Mouse (Mus musculus) CD4-positive helper T cell, adult 2 months (primary cell): Measurements from ENCODE around the gene H2-Oa.
"Not testable (repeated sequence)": the region's sequence is repeated elsewhere in the genome, so short reads cannot be mapped to it uniquely, and the experiment has no call there.

Experiments used
- DNase-seq: peaks from one replicate; pipeline ENCODE4 v3.0.0-alpha.2; 2012; ENCODE audit warnings: low read depth, missing footprints, low spot score

The H2-Oa gene

GRCm38 (mm10) chr17:34143033-34143432 lies 50.9 kb downstream of the H2-Oa start, which contains the start of gene H2-DMb2:
H2-DMb2 (plus strand) TSS chr17:34143307.
- DNase-seq = peak; percentile 78

- no peak for DNase-seq
Observed at GRCm38 (mm10) chr17:34143461-34143860, 51.3 kb downstream of the H2-Oa start.

GRCm38 (mm10) chr17:34144221-34144620 lies 52.1 kb downstream of the H2-Oa start:
- DNase-seq = not testable (repeated sequence)
